Mouse (Mus musculus): ENCODE measurements around the gene B3gnt2.

GRCm38 (mm10) chr11:22856371-22856965 is 4.3 kb downstream of the B3gnt2 start:
- TF ChIP-seq MYOD1 (IDR thresholded peaks at IDR 0.05; ENCODE audit: control insufficient read depth in 1 of 3, insufficient read length in 2 of 3, low read depth in 2 of 3) (no peak), MYOG (IDR thresholded peaks at IDR 0.05; ENCODE audit: control insufficient read depth in 1 of 3, insufficient read depth in 1 of 3, insufficient read length in 2 of 3, low read depth in 2 of 3) (no peak), MAX (IDR thresholded peaks at IDR 0.05; ENCODE audit: low read depth) (no peak), POLR2A (IDR thresholded peaks at IDR 0.05; ENCODE audit: insufficient read length, low read depth) (no peak)

Data from myocyte (in vitro differentiated cells).